In the genomic region with DNA sequence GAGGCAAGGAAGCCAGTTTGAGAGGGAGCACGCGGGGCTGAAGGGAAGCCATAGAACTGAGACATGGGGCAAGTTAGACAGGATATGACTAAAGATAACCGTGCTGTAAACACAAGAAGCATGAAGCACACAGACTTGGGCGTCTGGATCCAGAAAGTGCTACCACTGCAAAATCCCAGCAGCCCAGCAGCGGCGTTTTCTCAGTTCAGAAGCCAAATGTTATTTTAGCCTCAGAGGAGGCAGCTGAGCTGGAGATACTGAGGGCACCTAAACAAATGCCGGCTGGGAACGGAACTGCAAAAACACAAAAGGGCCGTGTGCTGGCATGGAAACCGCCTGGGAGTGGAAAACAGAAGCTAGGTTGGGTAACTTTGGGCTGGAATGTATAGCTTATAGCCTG, we compare ENCODE assay signal across 9 mouse cellular contexts. TPM values are rescaled to one million over a fixed set of nuclear protein-coding genes. Genes with fewer than 3 reads are reported as not detected.
A peak's percentile ranks its signal among the peaks of the same experiment; 100 is the strongest.
DNase-seq lines count a peak whose midpoint lies in the region; ATAC-seq and TF ChIP-seq lines count a peak whose summit lies in the region.
"Had no signal": no experiment of that assay in that cellular context is flagged by ENCODE, and none has a peak within 500 bp of the region (broad histone marks: within the 10 kb centered on the region; RNA-seq: fewer than 3 reads in every experiment).

No protein-coding gene starts in this region.

- intact Hi-C loops in gastrocnemius, adult 2 months (cut with DNase I): no loop called here
- intact Hi-C loops in gastrocnemius, postnatal 36 days (cut with DNase I): no loop called here
- intact Hi-C loops in left cerebral cortex, postnatal 14 days (cut with DNase I): no loop called here

- no peak for ATAC-seq in megakaryocyte, adult 5-6 weeks (ENCODE audit: poor library complexity, severe bottlenecking)

- H3K4me3 ChIP-seq in gastrocnemius, adult 2 months: peak overlapping the region; percentile 53
- H3K4me3 ChIP-seq: limb, embryonic 12.5 days had no signal

- H3K27ac ChIP-seq in gastrocnemius, adult 2 months: peak overlapping the region; percentile 81
- H3K27ac ChIP-seq: limb, embryonic 12.5 days had no signal

- peak; percentile 40 for DNase-seq in gastrocnemius, adult 2 months
- no peak for DNase-seq in gastrocnemius, postnatal 36 days
- DNase-seq in Muller cell, postnatal 12 days (ENCODE audit: inconsistent ontology term): peak; percentile 43
- DNase-seq in heart, adult 18-20 months: peak; percentile 24 to 30
- peak; percentile 28 to 36 for DNase-seq in left cerebral cortex, postnatal 14 days (ENCODE audit: low spot score in 2 of 2)
- DNase-seq in right cerebral cortex, postnatal 25 days: peak; percentile 17
- DNase-seq in spleen, adult 18-20 months: no peak

- no peak for TF ChIP-seq CTCF in gastrocnemius, adult 2 months (IDR thresholded peaks at IDR 0.05)

RNA-seq across cellular contexts. Expression of gene Lypd6, which starts 43.9 kb away (rescaled TPM):
- 1 to 10 TPM in 1 of 2 experiments, under 1 TPM in 1; 0.82 to 1.3 TPM for total RNA-seq in gastrocnemius, adult 2 months (2021)
- 1 to 10 TPM in 1 of 2 experiments, under 1 TPM in 1; 0.57 to 1.1 TPM for total RNA-seq in gastrocnemius, postnatal 36 days (2021)
- total RNA-seq in heart, adult 18-20 months (2021): under 1 TPM; 0.26 to 0.74 TPM
- total RNA-seq in left cerebral cortex, postnatal 14 days (2021): 10 to 100 TPM; 22.7 to 25.4 TPM
- 0.05 TPM in 1 of 2 replicates, not detected in the other for total RNA-seq in megakaryocyte, adult 5-6 weeks (2015)
- total RNA-seq in megakaryocyte, adult 5-6 weeks (2017): not detected in 2 replicates

Comparison
In these comparisons a context has a peak if more than half of its experiments do, and no peak if none do; other contexts are left out.
1. DNase-seq: peak in gastrocnemius, adult 2 months (single experiment), Muller cell, postnatal 12 days (single experiment), heart, adult 18-20 months (2 of 2), left cerebral cortex, postnatal 14 days (2 of 2) and right cerebral cortex, postnatal 25 days (single experiment); none in gastrocnemius, postnatal 36 days (0 of 2) and spleen, adult 18-20 months (0 of 2).
2. RNA of gene Lypd6, which starts 43.9 kb away (total RNA-seq): 22.7 to 25.4 TPM in left cerebral cortex, postnatal 14 days; 0.82 to 1.3 TPM in gastrocnemius, adult 2 months, 0.57 to 1.1 TPM in gastrocnemius, postnatal 36 days, 0.26 to 0.74 TPM in heart, adult 18-20 months and 0.05 TPM in megakaryocyte, adult 5-6 weeks; every median in the first group is over 10 times any median in the second.